Mouse (Mus musculus) heart, postnatal 0 days (tissue): ENCODE measurements around the gene Cdc42bpb. TPM values are rescaled to one million over a fixed set of nuclear protein-coding genes. Genes with fewer than 3 reads are reported as not detected.

Experiments used
- ATAC-seq: fragments of 200-750 bp; cut with Nextera tagmentation; 2 replicates; pipeline ENCODE4 v1.8.0; 2017; ENCODE audit warnings: low read depth, moderate number of reproducible peaks, moderate library complexity; ENCODE audit not compliant: insufficient read depth
- DNase-seq: peaks from one replicate; pipeline ENCODE4 v3.0.0-alpha.2; 2016; ENCODE audit warnings: low spot score
- H3K27ac ChIP-seq: fragments of 300-500 bp; sonication (generic); 2 replicates; pipeline ENCODE4 v1.5.1; 2014; ENCODE audit warnings: low read depth, mild to moderate bottlenecking
- H3K27me3 ChIP-seq: fragments of 300-500 bp; sonication (generic); 2 replicates; pipeline ENCODE4 v1.6.1; 2014; ENCODE audit warnings: low read length, mixed read lengths; ENCODE audit not compliant: control insufficient read depth, insufficient read depth
- H3K36me3 ChIP-seq: fragments of 300-500 bp; sonication (generic); replicated peaks from 2 replicates; pipeline ENCODE4 v1.6.1; 2014; ENCODE audit warnings: low read length, mixed read lengths; ENCODE audit not compliant: control insufficient read depth, insufficient read depth
- H3K4me1 ChIP-seq: fragments of 300-500 bp; sonication (generic); 2 replicates; pipeline ENCODE4 v1.6.1; 2014; ENCODE audit warnings: antibody characterized with exemption; ENCODE audit not compliant: control insufficient read depth, insufficient read depth
- H3K4me2 ChIP-seq: fragments of 300-500 bp; sonication (generic); 2 replicates; pipeline ENCODE4 v1.6.1; 2014; ENCODE audit warnings: low read depth, mild to moderate bottlenecking, low read length, moderate library complexity
- H3K4me3 ChIP-seq: fragments of 300-500 bp; sonication (generic); 2 replicates; pipeline ENCODE4 v1.5.1; 2014; ENCODE audit warnings: low read depth, low read length
- H3K9ac ChIP-seq: fragments of 300-500 bp; sonication (generic); replicated peaks from 2 replicates; pipeline ENCODE4 v1.6.1; 2014; ENCODE audit warnings: low read depth, low read length, mixed read lengths
- H3K9me3 ChIP-seq: fragments of 300-500 bp; sonication (generic); replicated peaks from 2 replicates; pipeline ENCODE4 v1.6.1; 2016; ENCODE audit warnings: low read length; ENCODE audit not compliant: control insufficient read depth
- CTCF ChIP-seq: IDR thresholded peaks from 2 replicates; pipeline ENCODE4 v1.5.1; 2016; ENCODE audit warnings: antibody characterized with exemption, control low read depth, low read depth
- EP300 ChIP-seq: IDR thresholded peaks from 2 replicates; pipeline ENCODE4 v1.6.1; 2016; ENCODE audit warnings: antibody characterized with exemption, low read depth
- WGBS: fragments of 180-500 bp; shearing (Covaris S2); extraction: QIAGEN DNeasy Blood & Tissue Kit; methylation state at CpG from one replicate; pipeline ENCODE4 v1.1.7; 2014; 5-methylcytosine and 5-hydroxymethylcytosine counted together
- polyA plus RNA-seq: library from polyadenylated mRNA; unstranded; fragments of >200 nt; fragmentation: Nextera tagmentation; extraction: Ambion mirVana; gene quantifications from 2 replicates; pipeline ENCODE4 v1.2.1, GENCODE M21; 2015
- total RNA-seq: library from RNA; depleted of rRNA; stranded (reverse); fragments of >200 nt; gene quantifications from 2 replicates; pipeline ENCODE4 v1.2.3, GENCODE M21; 2014; ENCODE audit warnings: low replicate concordance; rRNA removed

Gene Cdc42bpb
- total and polyA plus RNA-seq, 2 experiments from 2014 or later = 18.2 to 119 TPM

GRCm38 (mm10) chr12:111251227-111251626 lies 126.3 kb downstream of the Cdc42bpb start:
- Histone ChIP-seq H3K27ac (no peak overlapping the region), H3K9me3 (no peaks in the 10 kb centered on the region), H3K4me2 (no peak overlapping the region), H3K27me3 (no peaks in the 10 kb centered on the region), H3K4me3 (no peak overlapping the region), H3K4me1 (no peaks in the 10 kb centered on the region), H3K36me3 (peaks cover 11% of the 10 kb centered on the region; the same call in 1 of the 2 replicates), H3K9ac (no peak overlapping the region)
- 65% methylated on average over 9 of the region's 9 CpGs for WGBS
- no peak for DNase-seq
- TF ChIP-seq EP300 = no peak
- TF ChIP-seq CTCF = peak; percentile 17; the same call in 1 of the 2 replicates
- ATAC-seq = no peak

DNA sequence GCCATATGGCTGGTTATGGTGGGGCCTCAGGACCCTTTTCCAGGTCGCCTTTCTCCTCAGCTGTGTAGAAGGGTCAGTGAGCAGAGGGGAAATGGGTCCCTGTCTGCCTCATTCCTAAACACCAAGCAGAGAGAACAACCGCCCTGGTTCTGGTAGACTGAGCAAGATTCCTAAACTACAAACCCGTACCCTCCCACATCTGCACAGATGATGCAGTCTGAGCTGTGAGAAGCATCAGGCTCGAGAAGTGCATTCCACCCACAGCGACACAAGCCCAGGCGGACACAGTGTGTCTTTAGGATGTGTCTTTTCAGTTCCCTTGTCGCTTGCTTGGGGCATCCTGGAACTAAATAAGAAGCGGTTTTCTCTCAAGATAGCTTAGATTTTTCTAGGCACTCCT lies 127.4 kb downstream of the Cdc42bpb start:
- Histone ChIP-seq H3K9me3 (no peaks in the 10 kb centered on the region), H3K36me3 (peaks cover 3% of the 10 kb centered on the region; the same call in 1 of the 2 replicates), H3K4me2 (no peak overlapping the region), H3K4me1 (no peaks in the 10 kb centered on the region), H3K27ac (no peak overlapping the region), H3K9ac (no peak overlapping the region), H3K4me3 (no peak overlapping the region), H3K27me3 (no peaks in the 10 kb centered on the region)
- WGBS = 83% methylated on average over 8 of the region's 8 CpGs
- ATAC-seq (no peak), DNase-seq (no peak)
- TF ChIP-seq CTCF = no peak
- TF ChIP-seq EP300 = no peak

DNA sequence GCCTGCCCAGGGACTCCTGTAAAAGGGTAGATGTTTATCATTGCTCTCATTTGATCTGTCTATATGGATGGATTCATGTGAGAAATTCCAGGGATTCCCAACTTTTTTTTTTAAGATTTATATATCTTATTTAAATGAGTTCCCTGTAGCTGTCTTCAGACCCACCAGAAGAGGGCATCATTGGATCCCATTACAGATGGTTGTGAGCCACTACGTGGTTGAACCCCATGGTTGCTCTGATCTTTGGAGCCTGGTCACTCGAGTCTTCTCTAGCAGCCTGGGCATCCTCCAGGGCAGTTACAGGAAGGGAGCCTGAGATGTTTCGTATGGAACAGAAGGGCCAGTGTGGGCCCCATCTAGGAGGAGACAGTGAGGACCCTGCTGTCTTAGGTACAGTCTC lies 128.4 kb downstream of the Cdc42bpb start:
- no peak overlapping the region for H3K4me3 ChIP-seq
- ATAC-seq = no peak
- H3K27ac ChIP-seq = no peak overlapping the region
- WGBS = 60% methylated on average over 3 of the region's 3 CpGs
- H3K4me2 ChIP-seq = no peak overlapping the region
- H3K9me3 ChIP-seq = no peaks in the 10 kb centered on the region
- no peak overlapping the region for H3K9ac ChIP-seq
- H3K36me3 ChIP-seq = peaks cover 10% of the 10 kb centered on the region; the same call in 1 of the 2 replicates
- TF ChIP-seq CTCF (no peak), EP300 (no peak)
- H3K4me1 ChIP-seq = no peaks in the 10 kb centered on the region
- no peak for DNase-seq
- no peaks in the 10 kb centered on the region for H3K27me3 ChIP-seq

GRCm38 (mm10) chr12:111246808-111247464 lies 130.6 kb downstream of the Cdc42bpb start:
- no peaks in the 10 kb centered on the region for H3K4me1 ChIP-seq
- TF ChIP-seq CTCF = no peak
- TF ChIP-seq EP300 = no peak
- 76% methylated on average over 9 of the region's 9 CpGs for WGBS
- H3K36me3 ChIP-seq = peaks cover 16% of the 10 kb centered on the region
- no peak overlapping the region for H3K4me3 ChIP-seq
- no peaks in the 10 kb centered on the region for H3K9me3 ChIP-seq
- no peak overlapping the region for H3K27ac ChIP-seq
- no peak overlapping the region for H3K4me2 ChIP-seq
- ATAC-seq (no peak), DNase-seq (no peak)
- H3K9ac ChIP-seq = no peak overlapping the region
- no peaks in the 10 kb centered on the region for H3K27me3 ChIP-seq

GRCm38 (mm10) chr12:111245070-111245469 lies 132.4 kb downstream of the Cdc42bpb start:
- WGBS = 85% methylated on average over 6 of the region's 6 CpGs
- Histone ChIP-seq H3K4me1 (no peaks in the 10 kb centered on the region), H3K4me2 (no peak overlapping the region), H3K9ac (no peak overlapping the region), H3K27ac (no peak overlapping the region), H3K9me3 (no peaks in the 10 kb centered on the region), H3K27me3 (no peaks in the 10 kb centered on the region), H3K4me3 (no peak overlapping the region), H3K36me3 (peaks cover 16% of the 10 kb centered on the region)
- no peak for DNase-seq
- ATAC-seq = no peak
- TF ChIP-seq CTCF = no peak
- TF ChIP-seq EP300 = no peak

- peaks cover 21% of the 10 kb centered on the region for H3K36me3 ChIP-seq
- no peaks in the 10 kb centered on the region for H3K27me3 ChIP-seq
- no peak overlapping the region for H3K4me3 ChIP-seq
- no peak overlapping the region for H3K4me2 ChIP-seq
- DNase-seq (no peak), ATAC-seq (no peak)
- no peaks in the 10 kb centered on the region for H3K4me1 ChIP-seq
- no peaks in the 10 kb centered on the region for H3K9me3 ChIP-seq
- TF ChIP-seq CTCF (no peak), EP300 (no peak)
- WGBS = 91% methylated on average over 12 of the region's 12 CpGs
- H3K27ac ChIP-seq = no peak overlapping the region
- no peak overlapping the region for H3K9ac ChIP-seq
Observed at GRCm38 (mm10) chr12:111243733-111244132, 133.8 kb downstream of the Cdc42bpb start.

Other genes with a start within 250 kb of the Cdc42bpb start
- gene Traf3, start 211.3 kb downstream of the Cdc42bpb start, total RNA-seq = 7.2 and 8.3 TPM in 2 replicates
- 2.9 and 3.2 TPM in 2 replicates for gene Traf3, start 211.3 kb downstream of the Cdc42bpb start, polyA plus RNA-seq
- not detected in 2 replicates for gene 4930595D18Rik, start 193.2 kb downstream of the Cdc42bpb start, total RNA-seq
- not detected in 2 replicates for gene 4930595D18Rik, start 193.2 kb downstream of the Cdc42bpb start, polyA plus RNA-seq
- 7.5 TPM in 1 of 2 replicates, not detected in the other for gene Amn, start 106.6 kb downstream of the Cdc42bpb start, total RNA-seq
- gene Amn, start 106.6 kb downstream of the Cdc42bpb start, polyA plus RNA-seq = 0.78 and 0.90 TPM in 2 replicates
- not detected in 2 replicates for gene Lbhd2, start 29.1 kb upstream of the Cdc42bpb start, total RNA-seq
- not detected in 2 replicates for gene Lbhd2, start 29.1 kb upstream of the Cdc42bpb start, polyA plus RNA-seq
- 7.9 and 51.6 TPM in 2 replicates for gene Exoc3l4, start 39.3 kb upstream of the Cdc42bpb start, total RNA-seq
- 8.5 and 9.8 TPM in 2 replicates for gene Exoc3l4, start 39.3 kb upstream of the Cdc42bpb start, polyA plus RNA-seq
- 12.5 and 14.8 TPM in 2 replicates for gene Tnfaip2, start 64.8 kb upstream of the Cdc42bpb start, total RNA-seq
- 8.9 and 9.5 TPM in 2 replicates for gene Tnfaip2, start 64.8 kb upstream of the Cdc42bpb start, polyA plus RNA-seq
- gene Gm266, start 108.1 kb upstream of the Cdc42bpb start, total RNA-seq = 4.0 and 4.3 TPM in 2 replicates
- gene Gm266, start 108.1 kb upstream of the Cdc42bpb start, polyA plus RNA-seq = 0.85 and 1.3 TPM in 2 replicates
- gene Eif5, start 160.3 kb upstream of the Cdc42bpb start, total RNA-seq = 153 and 223 TPM in 2 replicates
- gene Eif5, start 160.3 kb upstream of the Cdc42bpb start, polyA plus RNA-seq = 360 and 361 TPM in 2 replicates
- gene Mark3, start 196.8 kb upstream of the Cdc42bpb start, total RNA-seq = 66.3 and 80.1 TPM in 2 replicates
- gene Mark3, start 196.8 kb upstream of the Cdc42bpb start, polyA plus RNA-seq = 16.5 and 20.0 TPM in 2 replicates